Comparison of ENCODE assay signal across 8 mouse cellular contexts in the genomic region with DNA sequence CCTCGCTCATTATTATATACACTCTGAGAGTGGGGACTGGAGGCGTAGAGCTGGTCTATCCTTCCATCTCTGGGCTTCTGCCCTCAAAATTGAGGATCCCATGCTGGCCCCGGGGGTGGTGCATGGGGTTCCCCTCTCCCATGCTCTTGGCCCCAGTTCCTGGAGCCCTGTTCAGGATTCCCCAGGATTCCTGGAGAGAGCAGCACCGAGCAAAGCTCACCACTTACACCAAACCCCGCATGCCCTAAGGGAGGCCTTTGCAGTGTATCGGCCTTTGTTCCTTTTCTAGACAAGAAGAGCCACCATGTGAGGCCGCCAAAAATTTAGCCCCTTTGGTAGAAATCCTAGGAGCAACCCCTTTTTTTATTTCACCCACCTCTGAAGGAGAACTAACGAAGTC. TPM values are rescaled to one million over a fixed set of nuclear protein-coding genes. Genes with fewer than 3 reads are reported as not detected.
DNase-seq lines count a peak whose midpoint lies in the region; ATAC-seq and TF ChIP-seq lines count a peak whose summit lies in the region.

No protein-coding gene starts in this region.

- peaks cover 4% of the 10 kb centered on the region; the same call in 1 of the 2 replicates for H3K27me3 ChIP-seq in kidney, embryonic 16.5 days (ENCODE audit: insufficient read depth, low read length)
- H3K27me3 ChIP-seq in embryonic facial prominence, embryonic 11.5 days (ENCODE audit: control insufficient read depth, insufficient read depth, low read length) = no peaks in the 10 kb centered on the region; the same call in 1 of the 2 replicates
- H3K27me3 ChIP-seq in intestine, embryonic 16.5 days (replicated peaks; ENCODE audit: control insufficient read depth, insufficient read depth, low read length) = peaks cover 24% of the 10 kb centered on the region
- peaks cover 7% of the 10 kb centered on the region; the same call in 1 of the 2 replicates for H3K27me3 ChIP-seq in kidney, adult 2 months (replicated peaks; ENCODE audit: control insufficient read depth, insufficient read depth, low read length)

- no peaks in the 10 kb centered on the region for H3K9me3 ChIP-seq in kidney, embryonic 16.5 days (ENCODE audit: low read length)
- H3K9me3 ChIP-seq in embryonic facial prominence, embryonic 11.5 days (replicated peaks; ENCODE audit: control insufficient read depth, low read length) = no peaks in the 10 kb centered on the region
- H3K9me3 ChIP-seq in intestine, embryonic 16.5 days (ENCODE audit: control insufficient read depth, low read length) = no peaks in the 10 kb centered on the region

- ATAC-seq in kidney, embryonic 16.5 days (ENCODE audit: low FRiP score, low TSS enrichment) = 0 out of 2 replicates have a peak, but pooled peaks have one; percentile 24
- no peak; the same call in 1 of the 2 replicates for ATAC-seq in embryonic facial prominence, embryonic 11.5 days (replicated peaks; ENCODE audit: insufficient number of reproducible peaks, low FRiP score, low TSS enrichment, low read depth)
- ATAC-seq in intestine, embryonic 16.5 days = 0 out of 2 replicates have a peak, but pooled peaks have one; percentile 5

- H3K27ac ChIP-seq in kidney, embryonic 16.5 days (ENCODE audit: low read length) = peak overlapping the region; percentile 80
- peak overlapping the region; percentile 53 for H3K27ac ChIP-seq in embryonic facial prominence, embryonic 11.5 days (replicated peaks; ENCODE audit: low read depth, low read length)
- peak overlapping the region; percentile 94 for H3K27ac ChIP-seq in intestine, embryonic 16.5 days (ENCODE audit: low read length)
- H3K27ac ChIP-seq in kidney, adult 2 months (ENCODE audit: insufficient read depth, low read depth, low read length) = no peak overlapping the region

- no peaks in the 10 kb centered on the region for H3K36me3 ChIP-seq in kidney, embryonic 16.5 days (ENCODE audit: insufficient read depth, low read length)
- H3K36me3 ChIP-seq in embryonic facial prominence, embryonic 11.5 days (replicated peaks; ENCODE audit: control insufficient read depth, insufficient read depth, low read depth, low read length) = no peaks in the 10 kb centered on the region
- H3K36me3 ChIP-seq in intestine, embryonic 16.5 days (ENCODE audit: control insufficient read depth, insufficient read depth, low read length) = no peaks in the 10 kb centered on the region
- no peaks in the 10 kb centered on the region for H3K36me3 ChIP-seq in kidney, adult 2 months (ENCODE audit: control insufficient read depth, insufficient read depth, low read length)

- 0 out of 2 replicates have a peak overlapping the region, but pooled peaks have one; percentile 17 for H3K9ac ChIP-seq in kidney, embryonic 16.5 days (replicated peaks; ENCODE audit: low read length)
- peak overlapping the region; percentile 94 for H3K9ac ChIP-seq in embryonic facial prominence, embryonic 11.5 days (replicated peaks; ENCODE audit: low read length)
- H3K9ac ChIP-seq in intestine, embryonic 16.5 days (ENCODE audit: low read depth, low read length) = peak overlapping the region; percentile 82; the same call in 1 of the 2 replicates

- peak overlapping the region; percentile 78; the same call in 1 of the 2 replicates for H3K4me3 ChIP-seq in kidney, embryonic 16.5 days (ENCODE audit: low read length)
- H3K4me3 ChIP-seq in embryonic facial prominence, embryonic 11.5 days (ENCODE audit: low read depth, low read length) = no peak overlapping the region
- H3K4me3 ChIP-seq in intestine, embryonic 16.5 days (ENCODE audit: low read length) = no peak overlapping the region
- no peak overlapping the region for H3K4me3 ChIP-seq in kidney, adult 2 months (ENCODE audit: insufficient read depth, low read depth, low read length)

- 39% methylated on average over 8 of the region's 8 CpGs for WGBS in kidney, embryonic 16.5 days
- 23% methylated on average over 8 of the region's 8 CpGs for WGBS in embryonic facial prominence, embryonic 11.5 days
- 38% methylated on average over 8 of the region's 8 CpGs for WGBS in intestine, embryonic 16.5 days
- 53% methylated on average over 8 of the region's 8 CpGs for WGBS in kidney, adult 2 months

- H3K4me1 ChIP-seq in kidney, embryonic 16.5 days (ENCODE audit: insufficient read depth, low read length) = peaks cover 28% of the 10 kb centered on the region
- peaks cover 10% of the 10 kb centered on the region; the same call in 1 of the 2 replicates for H3K4me1 ChIP-seq in embryonic facial prominence, embryonic 11.5 days (ENCODE audit: control insufficient read depth, insufficient read depth, low read length)
- peaks cover 15% of the 10 kb centered on the region for H3K4me1 ChIP-seq in intestine, embryonic 16.5 days (ENCODE audit: control insufficient read depth, insufficient read depth, low read length)
- H3K4me1 ChIP-seq in kidney, adult 2 months (ENCODE audit: control insufficient read depth, insufficient read depth, low read length) = no peaks in the 10 kb centered on the region

- peak overlapping the region; percentile 87; the same call in 1 of the 2 replicates for H3K4me2 ChIP-seq in kidney, embryonic 16.5 days (replicated peaks; ENCODE audit: low read depth, low read length)
- H3K4me2 ChIP-seq in embryonic facial prominence, embryonic 11.5 days (ENCODE audit: low read depth, low read length) = no peak overlapping the region
- H3K4me2 ChIP-seq in intestine, embryonic 16.5 days (ENCODE audit: low read depth, low read length) = peak overlapping the region; percentile 94; the same call in 1 of the 2 replicates

- DNase-seq in kidney, postnatal 25 days = no peak
- DNase-seq in adipocyte (ENCODE audit: low spot score) = peak; percentile 28
- DNase-seq in embryonic facial prominence, embryonic 11.5 days (ENCODE audit: low spot score) = peak; percentile 58
- DNase-seq in adrenal gland, postnatal 25 days = no peak
- no peak for DNase-seq in urinary bladder, postnatal 25 days (ENCODE audit: low spot score)
- no peak for DNase-seq in kidney, adult 2 months

- no peak for TF ChIP-seq CTCF in kidney, adult 2 months (conservative IDR thresholded peaks at IDR 0.05; ENCODE audit: insufficient read depth, insufficient read length, low read depth, low read length)

- no peak for TF ChIP-seq POLR2A in kidney, adult 2 months (IDR thresholded peaks at IDR 0.05; ENCODE audit: low read depth, low read length)

RNA-seq across cellular contexts. Expression of a gene that starts 36.3 kb away (rescaled TPM):
- 4.0 and 4.4 TPM in 2 replicates for polyA plus RNA-seq in kidney, embryonic 16.5 days (2015; fragmentation: Nextera tagmentation; extraction: Ambion mirVana)
- 17.1 and 17.5 TPM in 2 replicates for polyA plus RNA-seq in embryonic facial prominence, embryonic 11.5 days (2014; fragmentation: Nextera tagmentation; extraction: Ambion mirVana)
- 2.1 TPM in 2 replicates for polyA plus RNA-seq in intestine, embryonic 16.5 days (2015; fragmentation: Nextera tagmentation; extraction: Ambion mirVana)
- 2.8 and 3.4 TPM in 2 replicates for total RNA-seq in adrenal gland, postnatal 25 days (2021)
- 1.5 and 2.2 TPM in 2 replicates for polyA plus RNA-seq in kidney, adult 2 months (2012; rRNA removed)

Comparison
In these comparisons a context has a peak if more than half of its experiments do, and no peak if none do; other contexts are left out.
1. H3K9ac ChIP-seq: peak in every context shown above with its lines; median percentile 94 in embryonic facial prominence, embryonic 11.5 days; 82 in intestine, embryonic 16.5 days; 17 in kidney, embryonic 16.5 days.
2. DNase-seq: peak in adipocyte (single experiment) and embryonic facial prominence, embryonic 11.5 days (single experiment); none in kidney, postnatal 25 days (0 of 2), adrenal gland, postnatal 25 days (single experiment), urinary bladder, postnatal 25 days (single experiment) and kidney, adult 2 months (single experiment).